Mouse (Mus musculus) erythroblast, embryonic 14.5 days (primary cell): ENCODE data around the gene Rpn2. TPM values are rescaled to one million over a fixed set of nuclear protein-coding genes. Genes with fewer than 3 reads are reported as not detected.

Experiments
- H3K27me3 ChIP-seq: 2 replicates; pipeline ENCODE4 v1.6.1; 2012; ENCODE audit warnings: inconsistent platforms; ENCODE audit not compliant: control insufficient read depth
- H3K36me3 ChIP-seq: 2 replicates; pipeline ENCODE4 v1.6.1; 2012; ENCODE audit warnings: mild to moderate bottlenecking, inconsistent platforms; ENCODE audit not compliant: control insufficient read depth
- H3K4me1 ChIP-seq: 2 replicates; pipeline ENCODE4 v1.6.1; 2012; ENCODE audit warnings: inconsistent platforms; ENCODE audit not compliant: control insufficient read depth
- H3K4me3 ChIP-seq: replicated peaks from 2 replicates; pipeline ENCODE3; 2012; ENCODE audit warnings: moderate library complexity, mild to moderate bottlenecking, inconsistent platforms
- H3K9me3 ChIP-seq: 2 replicates; pipeline ENCODE4 v1.6.1; 2012; ENCODE audit warnings: low read length, inconsistent platforms, mixed read lengths; ENCODE audit not compliant: control insufficient read depth
- GATA1 ChIP-seq: IDR thresholded peaks from 2 replicates; pipeline ENCODE4 v1.6.1; 2012; ENCODE audit warnings: low read length, inconsistent platforms, mixed read lengths
- TAL1 ChIP-seq: IDR thresholded peaks from 3 replicates; pipeline ENCODE4 v1.6.1; 2012; ENCODE audit warnings: low read length, inconsistent platforms, mixed read lengths
- polyA plus RNA-seq: library from polyadenylated mRNA; stranded (reverse); fragments of >175 nt; gene quantifications from 2 replicates; pipeline ENCODE4 v1.2.3, GENCODE M21; 2012

Gene Rpn2
- polyA plus RNA-seq, 1 experiment, result 4.6 TPM

DNA sequence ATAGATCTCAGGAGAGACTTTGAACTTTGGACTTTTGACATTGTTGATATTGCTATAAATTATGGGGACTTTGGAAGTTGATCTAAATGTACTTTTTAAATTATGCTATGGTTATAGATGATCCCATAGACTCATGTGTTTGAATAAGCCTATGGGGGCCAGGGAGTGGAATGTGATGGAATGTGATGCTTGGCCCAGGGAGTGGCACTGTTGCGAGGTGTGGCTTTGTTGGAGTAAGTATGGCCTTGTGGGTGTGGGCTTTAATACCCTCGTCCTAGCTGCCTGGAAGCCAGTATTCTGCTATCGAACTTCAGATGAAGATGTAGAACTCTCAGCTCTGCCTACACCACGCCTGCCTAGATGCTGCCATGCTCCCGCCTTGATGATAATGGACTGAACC lies 81.2 kb downstream of the Rpn2 start:
- TF ChIP-seq GATA1 (no peak), TAL1 (no peak)
- Histone ChIP-seq H3K36me3 (no peaks in the 10 kb centered on the region), H3K27me3 (no peaks in the 10 kb centered on the region), H3K9me3 (peaks cover 3% of the 10 kb centered on the region; the same call in 1 of the 2 replicates), H3K4me3 (no peak overlapping the region), H3K4me1 (no peaks in the 10 kb centered on the region)

DNA sequence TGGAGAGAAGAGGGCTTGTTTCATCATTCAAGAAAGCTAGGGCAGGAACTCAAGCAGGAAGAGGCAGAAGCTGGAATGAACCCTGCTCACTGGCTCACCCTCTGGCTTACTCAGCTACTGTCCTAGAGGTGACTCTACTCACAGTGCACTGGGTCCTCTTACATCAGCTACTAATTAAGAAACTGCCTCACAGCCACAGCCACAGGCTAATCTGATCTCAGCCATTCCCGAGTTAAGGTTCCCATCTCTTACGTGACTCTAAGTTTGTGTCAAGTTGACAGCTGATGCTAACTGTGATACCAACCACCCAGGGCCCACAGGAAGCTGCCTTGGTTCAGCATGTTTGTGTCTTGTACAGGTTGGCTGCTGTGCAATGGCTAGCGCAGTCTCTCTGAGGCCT lies 84.2 kb downstream of the Rpn2 start:
- Histone ChIP-seq H3K4me1 (peaks cover 15% of the 10 kb centered on the region), H3K4me3 (no peak overlapping the region), H3K36me3 (no peaks in the 10 kb centered on the region), H3K27me3 (no peaks in the 10 kb centered on the region), H3K9me3 (no peaks in the 10 kb centered on the region)
- TF ChIP-seq GATA1 (no peak), TAL1 (no peak)

DNA sequence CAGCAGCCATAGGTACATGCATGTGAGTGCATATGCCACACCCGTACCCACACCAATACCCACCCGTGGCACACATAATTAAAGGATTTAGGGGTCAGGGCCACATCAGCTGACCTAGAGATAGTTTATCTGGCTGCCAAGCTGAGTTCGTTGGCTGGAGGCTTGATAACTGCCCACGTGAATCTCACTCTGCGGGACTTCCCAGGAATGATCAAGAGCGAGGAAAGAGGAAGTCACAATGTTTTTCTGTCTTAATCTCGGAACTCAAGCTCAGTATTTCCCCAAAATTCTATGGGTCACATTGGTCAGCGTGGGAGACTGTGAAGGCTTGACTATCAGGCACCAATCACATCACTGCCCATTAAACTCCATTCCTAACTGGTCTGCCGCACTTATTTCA lies 87.9 kb downstream of the Rpn2 start:
- Histone ChIP-seq H3K36me3 (peaks cover 10% of the 10 kb centered on the region), H3K9me3 (no peaks in the 10 kb centered on the region), H3K4me1 (peaks cover 24% of the 10 kb centered on the region), H3K4me3 (peak overlapping the region; percentile 94), H3K27me3 (no peaks in the 10 kb centered on the region)
- TF ChIP-seq GATA1 (no peak), TAL1 (no peak)

DNA sequence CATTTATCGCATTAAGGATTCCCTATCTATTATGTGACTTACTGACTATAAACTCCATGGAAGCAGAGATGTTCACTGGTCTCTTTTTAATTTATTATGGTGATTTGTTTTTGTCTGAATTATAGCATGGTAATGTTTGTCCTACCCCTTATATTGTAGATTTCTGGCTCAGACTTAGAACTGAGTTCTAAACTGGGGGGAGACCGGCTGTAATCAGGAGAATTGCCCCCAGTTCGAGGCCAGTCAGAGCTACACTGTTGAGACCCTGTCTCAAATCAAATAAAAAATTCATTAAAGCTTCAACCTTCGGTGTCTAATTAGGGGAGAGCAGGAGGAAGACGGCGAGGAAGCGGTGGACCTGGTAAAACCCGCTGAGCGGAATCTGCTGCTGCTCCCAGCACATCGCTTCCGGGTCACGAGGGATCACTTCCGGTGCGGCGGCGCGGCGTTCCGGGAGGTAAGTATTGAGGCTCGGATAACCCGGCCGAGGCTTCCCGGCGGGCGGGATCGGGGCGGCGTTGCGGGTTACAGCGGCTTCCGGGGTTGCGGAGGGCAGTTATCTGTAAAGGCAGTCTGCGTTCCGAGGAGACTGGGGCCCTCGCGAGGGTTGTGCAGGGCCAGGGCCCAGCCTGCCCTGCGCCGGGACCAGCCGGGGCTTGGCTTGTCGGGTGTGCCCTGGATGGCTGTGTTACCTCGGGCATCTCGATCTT lies 88.5 kb downstream of the Rpn2 start, which contains the start of gene Manbal:
TSS of gene Manbal (plus strand) at position 411 of the 710 bp plus-strand sequence.
- Histone ChIP-seq H3K27me3 (no peaks in the 10 kb centered on the region), H3K4me3 (peak within 1 kb of the TSS; percentile 94), H3K36me3 (peaks cover 10% of the 10 kb centered on the region), H3K9me3 (no peaks in the 10 kb centered on the region), H3K4me1 (peaks cover 24% of the 10 kb centered on the region)
- TF ChIP-seq TAL1 (no peak), GATA1 (no peak)

DNA sequence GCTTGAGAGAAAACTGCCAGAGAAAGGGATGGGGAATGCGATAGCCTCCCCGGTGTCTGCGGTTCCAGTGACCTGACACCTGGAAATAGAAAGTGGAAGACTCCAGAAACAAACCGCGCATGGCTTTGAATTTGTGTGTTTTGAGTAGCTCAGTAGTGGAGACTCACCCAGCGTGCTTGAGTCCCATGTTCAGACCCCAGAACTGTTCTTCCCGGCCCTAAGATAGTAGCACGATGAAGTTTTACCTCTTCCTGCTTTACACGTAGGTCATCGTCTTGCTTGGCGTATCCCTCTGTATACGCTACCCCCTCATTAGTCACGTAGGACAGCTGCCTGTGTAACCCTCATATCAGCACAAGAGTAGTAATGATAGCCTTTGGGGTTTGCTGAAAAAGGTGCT lies 89.2 kb downstream of the Rpn2 start:
- TF ChIP-seq GATA1, result no peak
- peaks cover 24% of the 10 kb centered on the region for H3K4me1 ChIP-seq
- no peaks in the 10 kb centered on the region for H3K9me3 ChIP-seq
- H3K27me3 ChIP-seq, result no peaks in the 10 kb centered on the region
- peaks cover 14% of the 10 kb centered on the region for H3K36me3 ChIP-seq
- peak overlapping the region; percentile 94 for H3K4me3 ChIP-seq

DNA sequence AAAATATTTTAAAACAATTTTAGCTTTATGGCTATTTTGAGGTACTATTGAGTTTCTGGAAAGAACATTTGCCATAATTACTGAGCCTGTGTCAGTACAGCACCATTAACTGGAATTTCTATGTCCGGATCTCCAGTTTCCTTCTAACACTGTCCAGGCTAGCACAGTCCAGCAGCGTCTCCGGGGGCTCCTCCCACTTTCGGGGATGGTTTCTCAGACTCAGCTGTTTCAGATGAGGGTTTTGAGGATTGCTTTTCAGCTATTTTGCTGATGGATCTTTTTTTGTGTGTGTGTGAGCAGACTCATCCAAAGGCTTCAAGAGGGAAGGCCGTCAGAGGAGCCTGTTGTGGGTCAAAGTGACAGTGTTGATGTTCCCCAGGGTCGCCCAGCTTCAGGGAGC lies 92.9 kb downstream of the Rpn2 start:
- TF ChIP-seq TAL1 (no peak), GATA1 (no peak)
- Histone ChIP-seq H3K4me3 (no peak overlapping the region), H3K4me1 (peaks cover 21% of the 10 kb centered on the region), H3K9me3 (no peaks in the 10 kb centered on the region), H3K27me3 (no peaks in the 10 kb centered on the region), H3K36me3 (peaks cover 24% of the 10 kb centered on the region)

DNA sequence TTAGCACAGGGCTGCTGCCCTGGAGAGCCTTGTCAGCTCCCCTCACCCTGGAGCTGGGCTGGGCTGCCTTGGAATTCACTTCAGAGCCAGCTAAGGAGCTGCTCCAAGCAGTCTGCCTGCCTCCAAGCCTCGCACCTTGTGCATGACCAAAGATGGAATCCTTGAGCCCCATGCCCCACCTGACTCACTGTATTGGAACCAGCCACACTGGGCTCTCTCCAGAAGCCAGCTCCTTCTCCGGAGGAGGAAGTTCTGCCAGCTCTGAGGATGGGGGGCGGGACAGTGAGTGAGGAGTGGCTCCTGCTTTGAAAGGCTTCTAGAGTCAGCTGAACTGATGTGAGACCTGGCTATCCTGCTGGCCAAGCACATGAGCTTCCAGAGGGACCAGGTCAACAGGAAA lies 94.9 kb downstream of the Rpn2 start:
- Histone ChIP-seq H3K4me1 (peaks cover 7% of the 10 kb centered on the region), H3K36me3 (peaks cover 24% of the 10 kb centered on the region), H3K27me3 (no peaks in the 10 kb centered on the region), H3K9me3 (no peaks in the 10 kb centered on the region), H3K4me3 (no peak overlapping the region)
- TF ChIP-seq GATA1 (no peak), TAL1 (no peak)

DNA sequence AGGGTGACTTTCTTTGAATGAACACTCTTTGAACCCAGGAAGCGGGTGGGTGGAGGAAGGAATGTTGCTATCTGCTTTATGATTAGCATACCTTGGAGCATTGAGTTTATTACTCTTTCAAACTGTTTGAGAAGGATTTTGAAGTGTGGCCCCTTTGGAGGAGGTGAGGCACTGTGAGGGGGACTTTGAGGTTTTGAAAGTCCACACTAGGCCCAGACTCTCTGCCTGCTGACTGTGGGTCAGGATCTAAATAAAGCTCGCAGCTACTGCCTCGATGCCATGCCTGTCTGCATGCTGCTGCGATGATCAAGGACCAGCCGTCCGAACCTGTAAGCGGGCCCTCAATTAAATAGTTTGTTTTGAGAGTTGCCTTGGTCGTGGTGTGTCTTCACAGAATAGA lies 96.2 kb downstream of the Rpn2 start:
- no peaks in the 10 kb centered on the region for H3K9me3 ChIP-seq
- H3K4me1 ChIP-seq, result peaks cover 3% of the 10 kb centered on the region
- H3K27me3 ChIP-seq, result no peaks in the 10 kb centered on the region
- no peak for TF ChIP-seq GATA1
- no peak for TF ChIP-seq TAL1
- H3K36me3 ChIP-seq, result peaks cover 27% of the 10 kb centered on the region
- H3K4me3 ChIP-seq, result no peak overlapping the region

Other genes starting within 250 kb of the Rpn2 start
- gene Soga1, start 199.8 kb upstream of the Rpn2 start, polyA plus RNA-seq, result 0.08 and 0.14 TPM in 2 replicates
- not detected in 2 replicates for gene Tldc2, start 192.0 kb upstream of the Rpn2 start, polyA plus RNA-seq
- gene Samhd1, start 143.8 kb upstream of the Rpn2 start, polyA plus RNA-seq, result 0.75 and 1.0 TPM in 2 replicates
- 0.50 and 0.59 TPM in 2 replicates for gene Rbl1, start 74.5 kb upstream of the Rpn2 start, polyA plus RNA-seq
- gene Mroh8, start 532 bp downstream of the Rpn2 start, polyA plus RNA-seq, result not detected in 2 replicates
- not detected in 2 replicates for gene Ghrh, start 68.5 kb downstream of the Rpn2 start, polyA plus RNA-seq
- gene Manbal, start 88.6 kb downstream of the Rpn2 start, polyA plus RNA-seq, result 3.7 and 4.9 TPM in 2 replicates
- 0.08 and 0.09 TPM in 2 replicates for gene Src, start 139.4 kb downstream of the Rpn2 start, polyA plus RNA-seq